Mouse (Mus musculus) neutrophil, adult 5-6 weeks (primary cell): ENCODE measurements around the gene Stc2. TPM values are rescaled to one million over a fixed set of nuclear protein-coding genes. Genes with fewer than 3 reads are reported as not detected.

Experiments used
- ATAC-seq: fragments of 151-379, 151-347 bp; 2 replicates; pipeline ENCODE4 v1.8.0; 2017; ENCODE audit warnings: mild to moderate bottlenecking, moderate TSS enrichment; ENCODE audit not compliant: insufficient number of reproducible peaks, poor library complexity, low FRiP score, severe bottlenecking; ENCODE audit errors: extremely low read depth
- total RNA-seq: library from RNA; stranded (forward); fragments of 200-1000 nt; gene quantifications from 2 replicates; pipeline ENCODE4 v1.2.3, GENCODE M21; 2017

The Stc2 gene
- not detected in 2 replicates for total RNA-seq

GRCm38 (mm10) chr11:31369648-31370286, at the start of gene Stc2:
Gene Stc2 (minus strand): TSS chr11:31370074.
- ATAC-seq, result no peak

- no peak for ATAC-seq
Observed at GRCm38 (mm10) chr11:31417071-31417470, 47.2 kb upstream of the Stc2 start.

GRCm38 (mm10) chr11:31412376-31412775, 42.5 kb upstream of the Stc2 start:
- ATAC-seq, result no peak

- no peak for ATAC-seq
Observed at GRCm38 (mm10) chr11:31406736-31407135, 36.9 kb upstream of the Stc2 start.

- no peak for ATAC-seq
Observed at GRCm38 (mm10) chr11:31403080-31403479, 33.2 kb upstream of the Stc2 start.

GRCm38 (mm10) chr11:31398604-31399003, 28.7 kb upstream of the Stc2 start:
- ATAC-seq, result no peak

GRCm38 (mm10) chr11:31396638-31397417, 27.0 kb upstream of the Stc2 start:
- no peak for ATAC-seq

GRCm38 (mm10) chr11:31394026-31394425, 24.2 kb upstream of the Stc2 start:
- no peak for ATAC-seq

- ATAC-seq, result no peak
Observed at GRCm38 (mm10) chr11:31392340-31392739, 22.5 kb upstream of the Stc2 start.

GRCm38 (mm10) chr11:31388890-31389289, 19.0 kb upstream of the Stc2 start:
- ATAC-seq, result no peak

- no peak for ATAC-seq
Observed at GRCm38 (mm10) chr11:31387526-31387925, 17.7 kb upstream of the Stc2 start.

GRCm38 (mm10) chr11:31386571-31386970, 16.7 kb upstream of the Stc2 start:
- ATAC-seq, result no peak

- ATAC-seq, result no peak
Observed at GRCm38 (mm10) chr11:31383968-31384367, 14.1 kb upstream of the Stc2 start.

- no peak for ATAC-seq
Observed at GRCm38 (mm10) chr11:31382145-31382544, 12.3 kb upstream of the Stc2 start.

GRCm38 (mm10) chr11:31373438-31373837, 3.6 kb upstream of the Stc2 start:
- no peak for ATAC-seq

GRCm38 (mm10) chr11:31372206-31372605, 2.3 kb upstream of the Stc2 start:
- no peak for ATAC-seq

GRCm38 (mm10) chr11:31371256-31371838, 1.5 kb upstream of the Stc2 start:
- ATAC-seq, result no peak

- no peak for ATAC-seq
Observed at GRCm38 (mm10) chr11:31370436-31371230, 759 bp upstream of the Stc2 start.

GRCm38 (mm10) chr11:31368965-31369647, 768 bp downstream of the Stc2 start:
- no peak for ATAC-seq
